Mouse (Mus musculus): ENCODE measurements around the gene Ankrd13c. TPM values are rescaled to one million over a fixed set of nuclear protein-coding genes. Genes with fewer than 3 reads are reported as not detected.

Gene Ankrd13c
- total RNA-seq, 2 experiments from 2014 or later = 26.6 to 30.8 TPM

- no peak for DNase-seq
- intact Hi-C loops (cut with DNase I; ENCODE audit: low total_unique reads) = no loop called here
These were observed 93.7 kb downstream of the Ankrd13c start for GRCm38 (mm10) chr3:158040755-158041154.

DNA sequence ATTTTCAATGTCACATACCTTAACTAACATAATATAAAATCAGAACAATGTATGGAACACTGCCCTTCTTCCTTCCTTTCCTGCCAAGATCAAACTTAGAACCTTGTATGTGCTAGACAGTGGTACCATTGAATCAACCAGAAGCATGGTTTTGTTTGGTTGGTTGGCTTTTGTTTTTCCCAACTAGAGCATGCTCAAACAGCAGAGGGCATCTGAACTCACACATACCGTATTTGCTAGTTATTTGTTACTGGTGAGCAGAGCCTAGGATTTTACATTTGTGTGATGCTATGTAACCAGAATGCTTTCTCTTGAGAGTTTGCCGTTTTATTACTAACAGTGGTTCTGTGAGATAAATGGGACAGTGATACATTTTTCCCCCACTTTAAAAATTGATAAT is 102.5 kb downstream of the Ankrd13c start:
- intact Hi-C loops (cut with DNase I; ENCODE audit: low total_unique reads) = no loop called here
- DNase-seq = no peak

Other genes with a start within 250 kb of the Ankrd13c start
- gene Cth, start 22.2 kb upstream of the Ankrd13c start, total RNA-seq (2021) = 1 to 10 TPM; 1.1 to 2.1 TPM
- 10 to 100 TPM; 46.9 to 52.2 TPM for gene Srsf11, start 89.4 kb downstream of the Ankrd13c start, total RNA-seq (2021)
- gene Lrrc40, start 89.4 kb downstream of the Ankrd13c start, total RNA-seq (2021) = 1 to 10 TPM; 7.5 to 9.5 TPM